Mouse (Mus musculus): ENCODE measurements around the gene Dydc2. TPM values are rescaled to one million over a fixed set of nuclear protein-coding genes. Genes with fewer than 3 reads are reported as not detected.

The Dydc2 gene
- polyA plus RNA-seq (2012; fragmentation: generic; extraction: Trizol) = not detected

GRCm38 (mm10) chr14:41069108-41069507 lies at the start of gene Dydc2:
Gene Dydc2 (minus strand): TSS chr14:41069208.

GRCm38 (mm10) chr14:41104853-41105444 lies 35.9 kb upstream of the Dydc2 start, which contains the start of gene Mat1a:
Gene Mat1a (plus strand): TSS chr14:41105035.

GRCm38 (mm10) chr14:41072229-41072943 lies 3.4 kb upstream of the Dydc2 start, which contains the start of gene Dydc1:
Gene Dydc1 (plus strand): TSS chr14:41072911.

GRCm38 (mm10) chr14:41013630-41014613 lies 55.1 kb downstream of the Dydc2 start, which contains the start of gene Fam213a:
Gene Fam213a (minus strand): TSS chr14:41013788.

Other genes with a start within 250 kb of the Dydc2 start
- under 1 TPM in 1 of 2 experiments, not detected in 1; 0.53 TPM for gene Sh2d4b, start 175.9 kb downstream of the Dydc2 start, polyA plus RNA-seq (2012; fragmentation: generic; extraction: Trizol)
- gene Tspan14, start 102.4 kb downstream of the Dydc2 start, polyA plus RNA-seq (2012; fragmentation: generic; extraction: Trizol) = 10 to 100 TPM; 11.0 to 54.3 TPM
- 1 to 10 TPM in 1 of 2 experiments, under 1 TPM in 1; 0.57 to 1.6 TPM for gene Fam213a, start 55.4 kb downstream of the Dydc2 start, polyA plus RNA-seq (2012; fragmentation: generic; extraction: Trizol)
- gene Dydc1, start 3.7 kb upstream of the Dydc2 start, polyA plus RNA-seq (2012; fragmentation: generic; extraction: Trizol) = not detected
- not detected for gene Mat1a, start 35.8 kb upstream of the Dydc2 start, polyA plus RNA-seq (2012; fragmentation: generic; extraction: Trizol)
- not detected for gene Sftpa1, start 62.6 kb upstream of the Dydc2 start, polyA plus RNA-seq (2012; fragmentation: generic; extraction: Trizol)
- not detected for gene Mbl1, start 82.2 kb upstream of the Dydc2 start, polyA plus RNA-seq (2012; fragmentation: generic; extraction: Trizol)
- not detected for gene Sftpd, start 115.9 kb upstream of the Dydc2 start, polyA plus RNA-seq (2012; fragmentation: generic; extraction: Trizol)
- gene Gm2832, start 209.6 kb upstream of the Dydc2 start, polyA plus RNA-seq (2012; fragmentation: generic; extraction: Trizol) = not detected